Mouse (Mus musculus) heart, adult 2 months (tissue): ENCODE results near the gene Crim1. TPM values are rescaled to one million over a fixed set of nuclear protein-coding genes. Genes with fewer than 3 reads are reported as not detected.
A peak's percentile ranks its signal among the peaks of the same experiment; 100 is the strongest.

ENCODE experiments used
- DNase-seq, 2 experiments: peaks; one replicate each; pipeline ENCODE4 v3.0.0; 2021
- H3K27ac ChIP-seq: fragments of 200-600 bp; 2 replicates; pipeline ENCODE4 v1.8.1; 2022
- H3K27me3 ChIP-seq: fragments of 200-500 bp; 2 replicates; pipeline ENCODE4 v1.6.1; 2012; ENCODE audit warnings: mild to moderate bottlenecking, low read length, inconsistent platforms, mixed read lengths; ENCODE audit not compliant: control insufficient read depth, insufficient read depth
- H3K36me3 ChIP-seq: fragments of 200-500 bp; 2 replicates; pipeline ENCODE4 v1.6.1; 2012; ENCODE audit warnings: low read length, inconsistent platforms; ENCODE audit not compliant: control insufficient read depth, insufficient read depth
- H3K4me1 ChIP-seq: fragments of 200-500 bp; 2 replicates; pipeline ENCODE4 v1.6.1; 2011; ENCODE audit warnings: low read length; ENCODE audit not compliant: control insufficient read depth, insufficient read depth
- H3K4me3 ChIP-seq: fragments of 200-600 bp; 2 replicates; pipeline ENCODE4 v1.8.1; 2022
- H3K79me2 ChIP-seq: fragments of 200-500 bp; replicated peaks from 2 replicates; pipeline ENCODE4 v1.6.1; 2012; ENCODE audit warnings: mild to moderate bottlenecking, inconsistent platforms, low read length, moderate library complexity, mixed read lengths; ENCODE audit not compliant: control insufficient read depth, insufficient read depth
- H3K9ac ChIP-seq: fragments of 200-500 bp; 2 replicates; pipeline ENCODE4 v1.6.1; 2012; ENCODE audit warnings: low read depth, mild to moderate bottlenecking, control low read depth, inconsistent platforms, low read length, mixed read lengths
- CTCF ChIP-seq: fragments of 200-600 bp; IDR thresholded peaks from 2 replicates; pipeline ENCODE4 v1.8.1; 2022; ENCODE audit warnings: antibody characterized with exemption, mild to moderate bottlenecking, moderate library complexity
- EP300 ChIP-seq: fragments of 200-500 bp; IDR thresholded peaks from 2 replicates; pipeline ENCODE4 v1.6.1; 2011; ENCODE audit warnings: low read depth, low read length, control low read depth; ENCODE audit not compliant: insufficient read depth
- POLR2A ChIP-seq: fragments of 200-500 bp; IDR thresholded peaks from 2 replicates; pipeline ENCODE4 v1.6.1; 2011; ENCODE audit warnings: mild to moderate bottlenecking, low read depth, low read length, control low read depth; ENCODE audit not compliant: insufficient read depth
- WGBS: fragments of 180-500 bp; shearing (Covaris S2); methylation state at CpG from one replicate; pipeline ENCODE4 v1.1.7; 2018; 5-methylcytosine and 5-hydroxymethylcytosine counted together
- intact Hi-C: fragments of 180-260 bp; cut with DNase I; formaldehyde crosslinking; loops from one replicate; pipeline ENCODE4 v1.15.1; 2025
- polyA plus RNA-seq: library from polyadenylated mRNA; depleted of rRNA; stranded (reverse); fragments of >200 nt; gene quantifications from 2 replicates; pipeline ENCODE4 v1.2.3, GENCODE M21; 2012
- total RNA-seq, 2 experiments: library from RNA; stranded (reverse); gene quantifications; 2 replicates each; pipeline ENCODE4 v1.2.3; 2021

The Crim1 gene
- total and polyA plus RNA-seq, 3 experiments, result 28.2 to 55.4 (median 50.6) TPM

DNA sequence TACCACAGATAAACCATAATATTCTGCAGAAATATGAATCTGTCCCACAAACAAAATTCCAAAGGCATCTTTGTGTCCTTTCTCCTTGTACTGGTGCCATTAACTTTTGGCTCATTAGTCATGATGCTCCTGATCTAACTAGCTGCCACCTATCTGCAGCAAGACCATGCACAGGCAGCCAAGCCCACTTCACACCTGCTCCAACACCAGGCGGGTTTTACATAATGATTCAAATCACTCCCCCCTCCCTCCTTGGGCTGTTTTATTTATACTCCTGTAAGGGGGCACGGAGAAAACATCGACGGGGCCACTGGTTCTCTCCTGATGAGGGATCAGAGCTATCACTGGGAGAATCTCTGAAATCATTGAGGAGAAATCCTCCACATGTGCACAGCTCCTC is 1.2 kb upstream of the Crim1 start:
- TF ChIP-seq POLR2A (no peak), CTCF (peak; percentile 19; the same call in 1 of the 2 replicates)
- DNase-seq, result no peak
- Histone ChIP-seq H3K27ac (no peak overlapping the region; the same call in 1 of the 2 replicates), H3K9ac (no peak overlapping the region), H3K4me1 (peaks cover 12% of the 10 kb centered on the region), H3K4me3 (peak overlapping the region; percentile 85; the same call in 1 of the 2 replicates), H3K36me3 (peaks cover 5% of the 10 kb centered on the region), H3K79me2 (peaks cover 11% of the 10 kb centered on the region), H3K27me3 (no peaks in the 10 kb centered on the region)
- WGBS, result 27% methylated on average over 4 of the region's 4 CpGs
- intact Hi-C loops, result loop anchor here (1.0 to 5.0 kb wide), 3 partner anchors 233 to 403 kb away; no protein-coding TSS in a partner anchor

DNA sequence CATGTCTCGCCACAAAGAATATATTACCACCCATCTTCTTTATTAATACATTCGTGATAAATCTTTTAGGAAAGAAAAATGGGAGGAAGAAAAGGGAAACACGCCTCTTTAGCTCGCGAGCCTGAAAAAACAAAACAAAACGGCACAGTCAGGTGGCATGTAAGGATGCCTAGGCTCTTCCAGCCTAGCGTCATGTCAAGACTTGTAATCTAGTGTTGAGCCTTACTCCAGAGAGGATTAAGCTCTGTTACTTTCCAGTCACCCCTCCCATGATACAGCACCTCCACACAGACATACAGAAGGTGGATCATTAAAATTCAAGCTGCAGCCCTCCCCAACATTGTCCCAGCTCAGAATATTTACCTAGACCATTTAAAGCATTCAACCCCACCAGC is 820 bp upstream of the Crim1 start:
- Histone ChIP-seq H3K4me1 (peaks cover 14% of the 10 kb centered on the region), H3K27ac (peak overlapping the region; percentile 92), H3K4me3 (peak overlapping the region; percentile 85), H3K36me3 (peaks cover 5% of the 10 kb centered on the region), H3K79me2 (peaks cover 11% of the 10 kb centered on the region), H3K27me3 (no peaks in the 10 kb centered on the region), H3K9ac (peak overlapping the region; percentile 96)
- 22% methylated on average over 7 of the region's 7 CpGs for WGBS
- TF ChIP-seq CTCF (no peak), POLR2A (no peak), EP300 (no peak)
- no peak for DNase-seq
- intact Hi-C loops, result loop anchor here (5.0 kb wide), 2 partner anchors 233 to 403 kb away; no protein-coding TSS in a partner anchor

DNA sequence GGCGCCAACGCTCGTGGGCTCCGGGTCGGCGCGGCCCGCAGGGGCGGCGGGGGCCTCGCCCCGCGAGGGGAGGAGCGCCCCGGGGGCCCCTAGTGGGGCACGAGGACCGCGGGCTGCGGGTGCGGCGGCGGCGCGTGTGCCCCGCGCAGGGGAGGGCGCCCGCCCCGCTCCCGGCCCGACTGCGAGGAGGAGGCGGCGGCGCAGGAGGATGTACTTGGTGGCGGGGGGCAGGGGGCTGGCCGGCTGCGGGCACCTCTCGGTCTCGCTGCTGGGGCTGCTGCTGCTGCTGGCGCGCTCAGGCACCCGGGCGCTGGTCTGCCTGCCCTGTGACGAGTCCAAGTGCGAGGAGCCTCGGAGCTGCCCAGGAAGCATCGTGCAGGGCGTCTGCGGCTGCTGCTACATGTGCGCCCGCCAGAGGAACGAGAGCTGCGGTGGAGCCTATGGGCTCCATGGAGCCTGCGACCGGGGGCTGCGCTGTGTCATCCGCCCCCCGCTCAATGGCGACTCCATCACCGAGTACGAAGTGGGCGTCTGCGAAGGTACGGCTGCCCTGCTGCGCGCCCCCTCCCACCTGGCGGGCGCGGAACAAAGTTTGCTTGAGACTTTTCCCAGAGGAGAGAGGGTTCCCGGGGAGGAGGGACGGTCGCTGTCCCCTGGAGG is 643 bp downstream of the Crim1 start:
- intact Hi-C loops, result loop anchor here (2.0 kb wide), 2 partner anchors 14 to 44 kb away; no protein-coding TSS in a partner anchor
- Histone ChIP-seq H3K27me3 (no peaks in the 10 kb centered on the region), H3K4me1 (peaks cover 16% of the 10 kb centered on the region), H3K4me3 (peak overlapping the region; percentile 98), H3K9ac (peak overlapping the region; percentile 93), H3K36me3 (peaks cover 5% of the 10 kb centered on the region), H3K79me2 (peaks cover 15% of the 10 kb centered on the region), H3K27ac (peak overlapping the region; percentile 99)
- under 1% methylated on average over 67 of the region's 73 CpGs for WGBS
- TF ChIP-seq POLR2A (no peak), CTCF (no peak), EP300 (no peak)
- DNase-seq, result peak; percentile 68 to 73

DNA sequence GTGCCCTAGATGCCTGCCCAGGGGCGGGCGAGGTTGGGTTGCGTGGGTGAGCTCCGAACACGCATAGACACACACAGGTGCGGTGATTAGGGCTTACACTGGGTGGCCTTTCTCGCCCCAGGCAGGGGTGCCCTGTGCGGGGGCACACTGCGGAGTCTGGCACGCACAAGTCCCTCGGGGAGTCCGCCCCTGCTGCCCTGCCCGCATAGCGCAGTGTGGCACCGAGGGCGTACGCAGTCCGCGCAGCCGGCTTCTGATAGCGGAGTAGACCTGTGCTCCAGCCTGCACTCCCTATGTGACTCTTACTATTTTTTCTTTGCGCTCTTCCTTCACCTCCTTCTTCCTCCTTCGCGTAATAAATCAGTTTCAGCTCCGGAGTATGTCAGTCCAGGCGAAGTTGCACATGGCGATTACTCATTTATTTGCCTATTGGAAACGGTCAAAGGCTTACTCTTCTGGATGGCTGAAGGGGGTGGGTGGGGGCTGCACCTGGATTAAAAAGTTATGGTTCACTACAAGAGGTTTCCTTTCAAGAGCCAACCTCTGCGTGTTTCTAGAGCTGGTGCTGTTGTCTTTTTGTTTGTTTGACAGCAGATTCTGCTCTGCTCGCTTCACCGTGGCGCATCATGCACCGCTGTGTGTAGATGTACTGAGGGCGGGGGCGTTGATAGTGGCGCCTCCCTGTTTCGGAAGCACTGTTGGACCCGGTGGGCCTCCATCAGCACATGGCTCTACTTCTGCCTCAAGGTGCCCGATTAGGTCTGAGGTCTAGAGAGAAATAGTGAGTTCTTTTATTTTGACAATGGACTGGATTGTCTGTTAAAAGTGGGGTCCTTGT is 1.4 kb downstream of the Crim1 start:
- peak; percentile 46 to 65 for DNase-seq
- H3K27ac ChIP-seq, result peak overlapping the region; percentile 99
- H3K79me2 ChIP-seq, result peaks cover 17% of the 10 kb centered on the region
- peaks cover 21% of the 10 kb centered on the region for H3K4me1 ChIP-seq
- intact Hi-C loops, result loop anchor here (2.0 kb wide), 2 partner anchors 13 to 43 kb away; no protein-coding TSS in a partner anchor
- H3K9ac ChIP-seq, result peak overlapping the region; percentile 93
- TF ChIP-seq POLR2A, result no peak
- TF ChIP-seq CTCF, result no peak
- TF ChIP-seq EP300, result no peak
- 2% methylated on average over 39 of the region's 39 CpGs for WGBS
- H3K4me3 ChIP-seq, result peak overlapping the region; percentile 98
- H3K27me3 ChIP-seq, result no peaks in the 10 kb centered on the region
- peaks cover 9% of the 10 kb centered on the region for H3K36me3 ChIP-seq

DNA sequence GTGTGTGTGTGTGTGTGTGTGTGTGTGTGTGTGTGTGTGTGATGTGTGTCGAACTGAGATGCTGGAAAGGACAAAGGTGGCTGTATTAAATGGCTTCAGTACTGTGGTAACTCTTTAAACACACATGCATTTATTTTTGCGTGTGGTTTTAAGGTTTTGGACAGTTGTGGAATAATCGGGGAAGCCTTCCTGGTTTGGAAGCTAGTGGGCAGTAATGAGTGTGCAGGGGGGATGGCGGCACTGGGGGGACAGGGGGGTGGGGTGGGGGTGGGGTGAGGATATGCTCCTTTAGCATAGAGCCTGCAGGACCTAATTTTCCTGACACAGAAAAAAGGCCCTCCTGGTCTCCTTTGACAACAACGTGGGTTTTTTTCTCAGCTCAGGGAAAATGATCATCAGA is 2.2 kb downstream of the Crim1 start:
- Histone ChIP-seq H3K4me1 (peaks cover 22% of the 10 kb centered on the region), H3K79me2 (peaks cover 19% of the 10 kb centered on the region), H3K27me3 (no peaks in the 10 kb centered on the region), H3K36me3 (peaks cover 12% of the 10 kb centered on the region), H3K27ac (no peak overlapping the region), H3K4me3 (peak overlapping the region; percentile 23; the same call in 1 of the 2 replicates), H3K9ac (peak overlapping the region; percentile 93)
- intact Hi-C loops, result no loop called here
- TF ChIP-seq CTCF, result peak; percentile 50
- no peak for TF ChIP-seq EP300
- no peak for DNase-seq
- WGBS, result 13% methylated on average over 5 of the region's 5 CpGs

DNA sequence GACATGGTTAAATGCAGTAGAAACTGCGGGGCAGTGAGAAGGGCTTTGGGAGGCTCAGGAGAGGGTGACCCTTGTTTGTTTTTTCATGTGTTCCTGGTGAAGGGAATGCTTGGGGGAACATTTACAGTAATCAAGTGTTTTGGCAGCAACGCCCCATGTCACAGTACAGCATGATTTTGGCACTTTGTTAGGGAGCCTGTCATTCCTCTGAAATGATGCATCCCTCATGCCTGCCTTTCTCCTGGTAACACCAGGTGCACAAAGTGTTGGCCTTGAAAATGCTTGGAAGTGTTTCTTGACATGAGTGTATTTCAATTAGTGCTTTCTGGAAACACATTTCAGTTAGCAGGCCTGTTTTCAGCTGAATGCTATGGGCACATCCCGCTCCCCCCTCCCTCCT is 2.7 kb downstream of the Crim1 start:
- intact Hi-C loops, result no loop called here
- H3K36me3 ChIP-seq, result peaks cover 12% of the 10 kb centered on the region
- no peak overlapping the region for H3K27ac ChIP-seq
- no peaks in the 10 kb centered on the region for H3K27me3 ChIP-seq
- H3K4me3 ChIP-seq, result peak overlapping the region; percentile 23; the same call in 1 of the 2 replicates
- H3K4me1 ChIP-seq, result peaks cover 22% of the 10 kb centered on the region
- H3K9ac ChIP-seq, result peak overlapping the region; percentile 16
- no peak for DNase-seq
- no peak for TF ChIP-seq POLR2A
- TF ChIP-seq EP300, result no peak
- TF ChIP-seq CTCF, result no peak
- peaks cover 19% of the 10 kb centered on the region for H3K79me2 ChIP-seq
- WGBS, result 52% methylated on average over 3 of the region's 3 CpGs
